Mouse (Mus musculus): ENCODE results near the gene Pdcd2l. TPM values are rescaled to one million over a fixed set of nuclear protein-coding genes. Genes with fewer than 3 reads are reported as not detected.

Pdcd2l gene
- total RNA-seq (2021) = 10 to 100 TPM; 20.2 to 24.1 TPM

DNA sequence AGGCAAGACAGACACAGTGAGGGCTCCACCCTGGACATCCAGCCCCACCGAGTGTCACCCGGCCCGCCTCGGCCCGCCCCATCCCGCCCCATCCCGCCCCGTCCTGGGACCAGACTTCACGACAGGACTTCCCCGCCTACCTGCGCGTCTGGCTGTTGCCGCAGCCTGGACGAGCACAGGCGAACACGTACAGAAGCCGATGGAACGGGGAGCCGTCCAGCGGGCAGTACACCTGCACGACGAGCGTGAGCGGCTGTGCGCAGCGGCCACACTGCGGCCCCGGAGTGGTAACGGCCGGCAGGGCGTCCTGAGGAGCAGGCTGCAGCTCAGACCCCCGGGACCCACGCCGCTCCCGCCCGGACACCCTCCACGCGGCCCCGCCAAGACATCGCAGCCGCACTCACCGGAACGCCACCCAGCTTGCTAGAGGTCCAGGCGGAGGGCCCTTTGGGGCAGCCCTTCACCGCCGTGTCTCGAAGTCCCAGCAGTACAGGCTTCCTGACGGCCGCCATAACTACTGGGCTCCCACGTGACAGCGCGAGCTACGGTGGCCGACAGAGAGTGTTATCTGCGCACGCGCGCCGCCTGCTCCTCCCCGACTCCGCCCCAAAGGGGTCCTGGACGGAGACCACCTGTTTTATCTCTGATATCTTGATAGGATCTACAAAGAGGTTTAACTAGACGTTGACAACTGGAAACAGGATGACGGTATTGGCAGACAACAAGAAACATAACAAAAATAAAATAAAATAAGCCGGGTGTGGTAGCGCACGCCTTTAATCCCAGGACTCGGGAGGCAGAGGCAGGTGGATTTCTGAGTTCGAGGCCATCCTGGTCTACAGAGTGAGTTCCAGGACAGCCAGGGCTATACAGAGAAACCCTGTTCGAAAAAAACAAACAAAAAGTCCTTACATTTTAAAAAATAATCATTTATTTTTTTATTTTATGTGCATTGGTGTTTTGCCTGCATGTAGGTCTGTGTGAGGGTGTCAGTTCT, at the start of gene Pdcd2l:
Gene Pdcd2l (minus strand): TSS at position 530 of the 997 bp plus-strand sequence.
- intact Hi-C loops (cut with DNase I) = no loop called here
- DNase-seq (ENCODE audit: low spot score in 2 of 2) = peak; percentile 91

DNA sequence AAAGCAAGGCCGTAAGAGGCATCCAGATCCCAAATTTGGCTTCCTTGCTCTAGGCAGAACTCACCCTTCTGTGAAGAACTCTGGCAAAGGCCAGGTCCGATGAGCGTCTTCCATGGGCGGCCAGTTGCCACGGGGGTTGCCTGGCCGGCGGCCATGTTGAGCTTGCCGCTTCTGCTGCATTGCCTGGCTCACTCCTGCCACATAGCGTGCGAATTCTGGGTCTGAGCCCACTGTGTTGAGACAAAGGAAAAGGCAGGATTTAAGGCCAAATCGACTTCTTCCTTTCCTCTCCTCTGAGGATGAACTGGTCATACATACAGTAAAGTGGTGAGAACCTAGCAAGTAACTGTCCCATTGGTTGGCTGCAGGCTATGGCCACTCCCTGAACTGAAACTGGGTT, 45.7 kb upstream of the Pdcd2l start:
- no peak for DNase-seq (ENCODE audit: low spot score in 2 of 2)
- intact Hi-C loops (cut with DNase I) = no loop called here

DNA sequence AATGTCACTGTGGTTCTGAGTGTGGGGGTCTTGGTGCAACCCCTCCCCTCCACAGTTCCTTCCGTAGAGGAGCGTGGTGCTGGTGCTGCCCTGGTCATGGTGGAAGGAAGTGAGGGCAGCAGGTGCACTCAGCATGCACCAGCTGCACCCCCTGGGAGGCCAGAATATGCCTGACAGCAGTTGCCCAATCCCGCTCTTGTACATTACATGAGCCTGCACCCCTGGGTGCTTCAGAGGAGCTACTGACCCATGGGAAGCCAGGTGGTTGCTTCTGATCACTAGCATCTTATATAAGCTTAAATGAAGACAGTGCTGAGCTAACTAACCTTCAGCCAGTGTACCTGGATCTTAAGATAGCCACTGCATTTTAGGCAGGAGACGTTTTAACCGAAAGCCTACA, 41.6 kb upstream of the Pdcd2l start:
- DNase-seq (ENCODE audit: low spot score in 2 of 2) = no peak
- intact Hi-C loops (cut with DNase I) = no loop called here

DNA sequence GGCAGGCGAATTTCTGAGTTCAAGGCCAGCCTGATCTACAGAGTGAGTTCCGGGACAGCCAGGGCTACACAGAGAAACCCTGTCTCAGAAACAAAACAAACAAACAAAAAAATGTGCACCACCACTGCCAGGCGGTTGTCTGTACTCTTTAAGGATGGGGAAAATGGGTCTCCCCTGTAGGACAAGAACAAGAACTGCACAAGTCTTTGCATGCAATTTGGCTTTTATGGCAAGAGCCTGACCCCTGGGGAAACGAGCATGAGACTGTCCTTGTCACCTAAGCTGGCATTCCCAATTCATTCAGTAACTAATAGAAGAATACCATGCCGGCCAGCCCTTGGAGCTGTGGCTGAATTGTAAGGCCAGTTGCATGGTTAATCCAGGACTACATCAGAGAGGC, 39.1 kb upstream of the Pdcd2l start:
- DNase-seq (ENCODE audit: low spot score in 2 of 2) = no peak
- intact Hi-C loops (cut with DNase I) = no loop called here

DNA sequence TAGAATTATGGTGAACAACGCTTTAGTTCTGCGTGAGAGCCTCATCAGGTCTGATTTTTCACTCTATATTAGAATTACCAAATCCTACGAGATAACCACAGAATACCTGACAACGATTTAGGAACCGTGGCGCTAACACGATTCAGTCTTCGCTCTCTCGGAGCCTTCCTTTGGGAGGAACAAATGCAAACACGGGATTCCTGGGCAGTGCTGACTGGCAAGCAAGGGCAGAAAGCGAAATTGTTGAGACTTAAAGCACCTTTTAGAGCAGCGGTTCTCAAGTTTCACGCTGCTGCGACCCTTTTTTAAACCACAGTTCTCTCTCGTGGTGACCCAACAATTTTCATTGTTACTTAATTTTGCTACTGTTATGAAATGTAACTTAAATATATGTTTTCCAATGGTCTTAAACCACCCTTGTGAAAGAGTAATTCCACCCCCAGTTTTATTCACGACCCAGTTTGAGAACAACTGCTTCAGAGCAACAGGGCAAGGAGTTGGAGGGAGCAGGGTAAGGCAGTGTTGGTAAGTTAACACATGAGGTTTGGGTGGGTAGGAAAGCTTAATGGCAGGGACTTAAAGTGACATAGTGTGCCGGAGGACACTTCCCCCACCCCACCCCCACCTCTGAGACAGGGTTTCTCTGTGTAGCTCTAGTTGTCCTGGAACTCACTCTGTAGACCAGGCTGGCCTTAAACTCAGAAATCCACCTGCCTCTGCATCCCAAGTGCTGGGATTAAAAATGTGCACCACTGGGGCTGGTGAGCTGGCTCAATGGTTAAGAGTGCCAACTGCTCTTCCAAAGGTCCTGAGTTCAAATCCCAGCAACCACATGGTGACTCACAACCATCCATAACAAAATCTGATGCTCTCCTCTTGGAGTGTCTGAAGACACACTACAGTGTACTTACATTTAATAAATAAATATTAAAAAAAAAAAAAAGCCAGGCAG, 38.4 kb upstream of the Pdcd2l start:
- intact Hi-C loops (cut with DNase I) = no loop called here
- DNase-seq (ENCODE audit: low spot score in 2 of 2) = no peak

DNA sequence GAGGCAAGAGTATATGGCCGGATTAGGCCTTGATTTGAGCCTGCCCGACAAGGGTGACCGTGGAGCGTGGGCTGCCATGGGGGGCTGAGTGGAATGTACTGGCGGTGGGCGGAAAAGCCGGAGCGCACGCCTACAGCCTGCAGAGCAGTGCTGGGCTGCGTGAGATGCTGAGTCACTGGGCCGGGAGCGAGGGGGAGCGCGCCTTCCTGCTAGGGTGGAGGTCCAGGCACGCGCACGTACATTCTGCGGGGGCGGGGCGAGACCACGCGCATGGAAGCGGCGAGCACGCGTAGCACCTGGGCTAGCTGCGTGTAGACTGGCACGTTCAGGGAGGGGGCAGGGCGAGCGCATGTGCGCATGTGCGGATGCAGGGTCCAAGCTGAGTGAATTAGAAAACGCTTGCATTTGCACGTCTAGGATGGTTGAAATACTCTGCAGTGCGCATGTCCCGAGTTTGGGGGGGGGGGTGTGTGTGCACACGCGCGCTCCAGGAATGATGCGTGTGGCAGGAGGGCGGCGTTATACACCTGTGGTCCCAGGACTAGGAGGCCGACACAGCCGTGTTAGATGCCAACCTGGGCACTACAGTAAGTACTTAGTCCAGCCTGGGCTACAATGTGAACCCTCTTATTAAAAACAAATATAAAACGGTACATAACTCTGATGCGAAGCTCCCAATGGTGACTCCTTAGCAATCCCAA, 37.6 kb upstream of the Pdcd2l start:
- intact Hi-C loops (cut with DNase I) = no loop called here
- peak; percentile 100 for DNase-seq (ENCODE audit: low spot score in 2 of 2)

DNA sequence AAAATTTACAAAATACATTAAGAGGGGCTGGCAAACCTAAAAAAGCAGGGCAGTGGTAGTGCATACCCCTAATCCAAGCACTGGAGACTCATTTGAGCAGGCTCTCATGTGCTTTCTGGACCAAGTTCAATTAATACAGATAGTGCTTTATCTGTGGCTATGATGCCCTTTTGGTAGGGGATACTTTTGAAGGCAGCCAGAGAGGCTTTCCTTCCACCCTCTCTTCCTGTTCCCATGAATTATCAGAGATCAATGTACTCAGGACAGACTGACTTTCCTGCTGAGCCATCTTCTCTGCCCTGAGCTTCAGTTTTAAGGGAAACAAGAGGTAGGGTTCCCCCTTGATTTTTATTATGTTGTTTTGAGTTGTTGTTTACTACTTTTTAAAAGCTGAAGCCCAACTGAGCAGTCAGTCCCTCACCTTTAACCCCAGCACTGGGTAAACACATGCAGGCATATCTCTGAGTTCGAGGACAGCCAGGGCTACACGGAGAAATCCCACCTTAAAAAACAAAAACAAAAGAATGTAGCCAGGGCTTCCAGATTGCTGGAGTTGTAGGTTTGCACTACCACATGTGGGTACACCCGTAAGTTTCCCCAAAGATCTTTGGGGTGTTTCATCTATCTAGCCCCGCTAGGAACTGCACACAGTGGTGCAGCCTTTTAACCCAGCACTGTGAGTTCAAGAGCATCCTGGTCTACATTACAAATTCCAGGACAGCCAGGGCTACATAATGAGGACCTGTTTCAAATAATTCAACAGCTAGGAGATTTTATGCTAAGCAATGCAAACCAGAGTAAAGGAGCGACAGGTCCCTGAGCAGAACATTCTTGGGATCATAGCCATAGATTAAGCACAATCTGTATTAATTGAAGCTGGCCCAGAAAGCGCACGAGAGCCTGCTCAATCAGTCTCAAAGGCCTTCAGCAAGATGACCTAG, 36.6 kb upstream of the Pdcd2l start:
- no peak for DNase-seq (ENCODE audit: low spot score in 2 of 2)
- intact Hi-C loops (cut with DNase I) = no loop called here

DNA sequence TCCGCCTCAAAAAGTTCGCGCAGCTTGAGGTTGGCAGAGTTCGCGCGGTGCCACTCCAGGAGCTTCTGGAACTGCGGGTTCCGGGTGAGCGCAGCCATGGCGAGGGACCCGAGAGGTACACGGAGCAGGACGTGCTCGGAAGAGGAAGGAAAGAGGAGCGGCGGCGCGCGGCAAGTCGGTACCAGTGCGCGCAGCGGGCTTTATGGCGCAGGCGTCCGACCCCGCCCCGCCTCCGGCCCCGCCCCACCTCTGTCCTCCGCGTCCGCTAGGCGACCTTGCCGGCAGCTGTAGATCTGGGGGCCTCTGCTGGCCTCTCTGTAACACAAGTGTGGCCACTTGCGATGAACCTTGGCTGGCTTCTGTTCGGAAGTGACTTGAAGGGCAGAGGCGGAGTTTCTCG, 33.7 kb upstream of the Pdcd2l start, which contains the start of gene Gpi1:
Gene Gpi1 (minus strand): TSS at position 221 of the 400 bp plus-strand sequence.
- intact Hi-C loops (cut with DNase I) = no loop called here
- DNase-seq (ENCODE audit: low spot score in 2 of 2) = peak; percentile 78 to 83

DNA sequence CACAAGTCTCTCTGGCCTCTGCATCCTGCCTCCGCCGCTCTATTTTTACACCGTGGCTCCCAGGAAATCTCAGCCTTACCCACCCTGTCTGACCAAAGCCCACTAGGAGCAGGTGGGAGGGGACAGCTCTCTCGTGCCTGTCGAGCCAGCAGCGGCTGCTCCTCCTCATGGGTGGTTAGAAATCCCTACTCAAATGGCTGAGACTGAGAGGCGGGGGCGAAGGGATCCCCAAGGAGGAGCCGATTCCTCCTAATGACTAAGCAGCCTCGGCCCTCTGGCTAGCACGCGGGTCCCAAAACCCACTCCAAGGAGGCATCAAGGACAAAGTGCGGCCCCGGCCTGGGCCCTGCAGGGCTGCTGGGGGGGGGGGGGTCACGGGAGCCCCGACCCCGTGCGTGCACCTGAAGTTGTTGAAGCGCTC, 33.2 kb upstream of the Pdcd2l start:
- intact Hi-C loops (cut with DNase I) = no loop called here
- peak; percentile 73 for DNase-seq (ENCODE audit: low spot score in 2 of 2)

DNA sequence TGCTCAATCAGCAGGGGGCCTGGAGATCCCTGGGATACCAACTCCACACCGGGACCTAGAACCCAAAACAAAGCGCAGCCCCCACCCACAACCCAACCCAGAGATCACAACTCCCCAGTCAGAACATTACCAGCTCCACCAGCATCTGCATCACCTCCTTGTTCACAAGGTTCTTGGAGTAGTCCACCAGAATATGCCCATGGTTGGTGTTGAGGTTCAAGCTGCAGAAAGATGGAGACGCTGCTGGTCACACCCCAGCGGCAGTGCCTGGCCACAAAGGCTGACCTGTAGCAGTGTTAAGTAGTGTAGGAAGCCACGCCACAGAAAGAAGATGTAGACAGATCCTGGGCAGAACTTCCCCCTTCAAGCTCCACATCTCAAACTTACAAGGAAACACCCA, 32.7 kb upstream of the Pdcd2l start:
- intact Hi-C loops (cut with DNase I) = no loop called here
- no peak for DNase-seq (ENCODE audit: low spot score in 2 of 2)

DNA sequence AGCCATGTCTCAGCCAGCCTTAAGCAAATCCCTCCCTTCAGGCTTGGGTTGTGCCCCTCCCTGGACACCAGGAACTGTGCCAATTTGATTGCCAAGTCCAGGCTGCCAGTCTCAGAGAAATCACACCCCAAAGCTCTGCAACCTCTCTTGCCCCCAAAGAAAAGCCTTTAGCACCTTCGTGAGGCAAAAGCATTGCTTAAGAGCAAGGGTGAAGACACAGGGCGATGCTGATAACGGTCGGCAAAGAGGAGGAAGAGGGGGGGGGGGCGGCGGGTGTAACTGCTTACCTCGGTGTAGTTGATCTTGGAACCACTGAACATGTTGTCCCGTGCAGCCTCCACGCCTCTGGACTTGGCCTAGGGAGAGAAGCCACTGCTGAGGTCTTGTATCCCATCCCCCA, 32.2 kb upstream of the Pdcd2l start:
- DNase-seq (ENCODE audit: low spot score in 2 of 2) = no peak
- intact Hi-C loops (cut with DNase I) = no loop called here

DNA sequence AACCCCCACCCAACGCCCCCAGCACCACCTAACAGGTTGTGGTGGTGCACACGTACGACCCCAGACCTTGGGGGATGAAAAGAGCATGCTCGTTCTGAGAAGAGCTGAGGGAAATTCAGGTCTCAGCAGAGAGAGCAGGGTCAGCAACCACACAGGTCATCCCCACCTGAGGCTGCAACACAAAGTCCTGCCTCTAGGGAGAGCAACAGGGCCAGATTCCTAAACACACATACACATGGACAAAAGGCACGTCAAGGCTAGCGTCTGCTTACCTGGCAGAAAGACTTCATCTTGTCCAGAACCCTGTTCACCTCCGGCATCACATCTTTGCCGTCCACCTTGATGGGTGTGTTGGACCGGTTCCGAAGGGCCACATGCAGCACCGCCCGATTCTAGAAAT, 30.4 kb upstream of the Pdcd2l start:
- no peak for DNase-seq (ENCODE audit: low spot score in 2 of 2)
- intact Hi-C loops (cut with DNase I) = no loop called here

DNA sequence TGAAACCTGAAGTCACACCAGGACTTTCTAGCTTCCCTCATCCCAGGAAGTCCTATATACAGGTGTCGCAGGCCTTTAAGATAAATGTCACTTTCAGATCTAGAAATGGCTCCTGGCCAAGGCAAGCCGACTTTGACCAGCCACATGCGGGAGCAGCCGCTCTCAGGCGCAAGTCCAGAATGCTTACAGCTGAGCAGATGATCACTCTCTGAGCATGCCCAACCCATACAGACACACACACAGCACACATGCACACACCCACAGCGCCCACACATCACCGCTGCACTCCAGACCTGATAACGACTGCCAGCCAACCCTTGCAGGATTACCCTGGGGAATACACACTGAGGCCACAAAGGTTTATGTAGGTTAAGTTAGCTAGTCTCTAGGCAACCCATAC, 29.6 kb upstream of the Pdcd2l start:
- peak; percentile 40 to 55 for DNase-seq (ENCODE audit: low spot score in 2 of 2)

DNA sequence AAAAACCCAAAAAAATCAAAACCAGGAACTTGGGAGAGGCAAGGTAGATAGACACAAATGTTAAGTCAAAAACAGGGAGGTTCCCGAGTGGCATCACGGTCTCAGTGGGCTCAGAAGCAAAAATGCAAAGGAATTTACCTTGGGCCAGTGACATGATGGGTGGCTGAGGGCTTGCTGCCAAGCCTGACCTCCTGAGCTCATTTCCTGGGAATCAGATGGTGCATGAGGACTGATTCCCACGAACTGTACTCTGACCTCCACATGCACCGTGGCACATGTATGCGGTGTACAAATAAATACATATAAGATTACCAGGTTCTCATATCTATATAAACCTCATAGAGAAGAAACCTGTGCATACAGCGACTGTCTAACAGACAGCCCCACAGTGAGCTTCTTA, 27.8 kb upstream of the Pdcd2l start:
- intact Hi-C loops (cut with DNase I) = no loop called here
- no peak for DNase-seq (ENCODE audit: low spot score in 2 of 2)

More for the DNA sequence above, 29.6 kb upstream of the Pdcd2l start:
- intact Hi-C loops (cut with DNase I) = no loop called here

DNA sequence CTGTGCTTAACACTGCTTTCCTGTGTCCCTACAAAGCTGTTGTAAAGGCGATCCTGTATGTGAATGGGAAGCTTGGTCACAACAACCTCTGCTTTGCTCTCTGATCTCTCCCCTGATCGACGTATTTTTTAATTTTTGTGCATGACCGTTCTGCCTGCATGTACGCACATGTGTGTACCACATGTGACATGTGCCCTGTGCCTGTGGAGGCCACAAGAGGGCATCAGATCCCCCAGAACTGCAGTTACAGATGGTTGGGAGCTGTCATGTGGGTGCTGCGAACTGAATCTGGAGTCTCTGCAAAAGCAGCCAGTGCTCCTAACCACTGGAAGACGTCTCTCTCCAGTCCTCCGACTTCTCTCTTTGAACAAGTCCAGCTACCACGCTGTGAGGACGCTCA, 25.9 kb upstream of the Pdcd2l start:
- DNase-seq (ENCODE audit: low spot score in 2 of 2) = no peak
- intact Hi-C loops (cut with DNase I) = no loop called here

DNA sequence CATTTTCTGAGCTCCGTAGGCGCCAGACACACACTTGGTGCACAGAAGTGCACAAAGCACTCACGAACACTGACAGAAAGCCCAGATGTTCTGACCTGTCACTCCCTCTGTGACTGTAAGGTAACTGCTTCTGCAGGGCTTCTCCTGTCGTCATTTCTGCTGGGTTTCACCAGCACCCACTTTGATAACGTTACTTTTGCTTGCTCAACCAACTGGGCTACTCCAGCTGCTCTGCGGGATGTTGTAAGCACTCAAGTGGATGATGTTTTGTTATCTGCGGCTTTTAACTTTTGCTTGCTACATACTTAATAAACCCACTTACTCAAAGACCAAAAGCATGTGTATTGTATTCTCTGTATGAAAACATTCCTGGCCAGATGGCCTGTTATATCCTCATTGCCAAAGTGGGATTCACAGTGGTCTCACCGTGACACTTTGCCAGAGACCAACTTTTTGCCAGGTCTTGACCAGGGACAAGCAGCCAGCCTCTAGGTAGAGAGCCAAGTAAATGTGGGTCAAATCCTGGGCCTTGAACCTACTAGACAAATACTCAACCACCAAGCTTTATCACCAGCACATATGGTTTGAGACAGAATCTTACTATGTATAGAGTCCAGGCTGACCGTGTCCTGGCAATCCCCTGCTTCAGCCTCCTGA, 25.3 kb upstream of the Pdcd2l start:
- no peak for DNase-seq (ENCODE audit: low spot score in 2 of 2)
- intact Hi-C loops (cut with DNase I) = no loop called here

DNA sequence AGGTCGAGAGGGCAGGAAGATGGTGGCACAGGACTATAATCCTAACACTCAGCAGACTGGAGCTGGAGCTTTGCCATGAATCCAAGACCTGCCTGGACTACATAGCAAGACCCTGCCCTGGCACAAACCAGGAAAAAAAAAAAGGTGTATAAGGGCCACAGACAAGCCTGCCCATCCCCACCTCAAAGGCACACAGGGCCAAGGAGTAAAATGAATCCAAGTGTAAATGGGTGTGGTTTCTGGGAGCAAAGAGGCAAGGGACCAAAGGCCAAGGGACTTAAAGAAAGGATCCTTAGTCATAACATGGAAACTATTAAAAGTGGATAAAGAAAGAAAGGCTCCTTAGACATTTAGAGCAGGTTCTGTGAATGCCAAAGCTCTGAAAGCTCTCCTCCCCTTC, 22.0 kb upstream of the Pdcd2l start:
- intact Hi-C loops (cut with DNase I) = no loop called here
- DNase-seq (ENCODE audit: low spot score in 2 of 2) = no peak

DNA sequence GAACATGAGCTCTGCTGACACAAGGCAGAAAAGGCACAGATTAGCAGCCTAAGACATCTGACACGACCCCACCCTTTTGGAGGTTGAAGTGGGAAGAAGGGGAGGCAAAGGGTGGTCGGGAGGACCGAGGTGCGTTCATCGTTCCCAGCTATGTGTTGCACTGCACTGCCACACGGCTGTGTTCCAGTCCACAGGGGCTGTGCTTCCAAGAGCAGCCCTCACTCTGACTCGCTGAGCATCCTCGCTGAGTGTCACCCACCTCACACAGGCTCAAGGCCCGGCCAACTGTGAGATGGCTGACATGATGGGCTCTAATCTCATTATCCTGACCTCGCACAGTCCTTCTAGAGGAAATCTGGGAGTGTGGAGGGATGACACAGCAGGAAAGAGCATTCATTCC, 20.0 kb upstream of the Pdcd2l start:
- DNase-seq (ENCODE audit: low spot score in 2 of 2) = no peak
- intact Hi-C loops (cut with DNase I) = no loop called here
